11 mouse cellular contexts compared by ENCODE assay signal in genomic region chr7:134207956-134208355, GRCm38 (mm10). TPM values are rescaled to one million over a fixed set of nuclear protein-coding genes. Genes with fewer than 3 reads are reported as not detected.
DNase-seq lines count a peak whose midpoint lies in the region; ATAC-seq and TF ChIP-seq lines count a peak whose summit lies in the region.
"Had no signal": no experiment of that assay in that cellular context is flagged by ENCODE, and none has a peak within 500 bp of the region (broad histone marks: within the 10 kb centered on the region; RNA-seq: fewer than 3 reads in every experiment).

No protein-coding gene starts in this region.

- no peak overlapping the region for H3K4me3 ChIP-seq in forebrain, postnatal 0 days (ENCODE audit: low read depth, low read length)
- H3K4me3 ChIP-seq in forebrain, embryonic 13.5 days, result no peak overlapping the region
- no peak overlapping the region for H3K4me3 ChIP-seq in embryonic facial prominence, embryonic 15.5 days (replicated peaks)
- H3K4me3 ChIP-seq in limb, embryonic 15.5 days, result no peak overlapping the region
- H3K4me3 ChIP-seq: megakaryocyte, embryonic 14.5 days had no signal

- H3K9ac ChIP-seq in forebrain, postnatal 0 days, result no peak overlapping the region
- no peak overlapping the region for H3K9ac ChIP-seq in forebrain, embryonic 13.5 days
- no peak overlapping the region for H3K9ac ChIP-seq in embryonic facial prominence, embryonic 15.5 days
- no peak overlapping the region for H3K9ac ChIP-seq in limb, embryonic 15.5 days

- no peaks in the 10 kb centered on the region for H3K4me1 ChIP-seq in forebrain, postnatal 0 days (ENCODE audit: insufficient read depth)
- H3K4me1 ChIP-seq in forebrain, embryonic 13.5 days, result no peaks in the 10 kb centered on the region
- no peaks in the 10 kb centered on the region; the same call in 1 of the 2 replicates for H3K4me1 ChIP-seq in embryonic facial prominence, embryonic 15.5 days
- no peaks in the 10 kb centered on the region for H3K4me1 ChIP-seq in limb, embryonic 15.5 days
- H3K4me1 ChIP-seq: megakaryocyte, embryonic 14.5 days had no signal

- no peak overlapping the region for H3K4me2 ChIP-seq in forebrain, postnatal 0 days (ENCODE audit: low read depth)
- H3K4me2 ChIP-seq in forebrain, embryonic 13.5 days, result no peak overlapping the region
- no peak overlapping the region for H3K4me2 ChIP-seq in embryonic facial prominence, embryonic 15.5 days (replicated peaks)
- H3K4me2 ChIP-seq in limb, embryonic 15.5 days, result no peak overlapping the region

- WGBS in forebrain, postnatal 0 days, result 38% methylated on average over 10 of the region's 10 CpGs
- 70% methylated on average over 10 of the region's 10 CpGs for WGBS in forebrain, embryonic 13.5 days
- WGBS in embryonic facial prominence, embryonic 15.5 days, result 55% methylated on average over 10 of the region's 10 CpGs
- 52% methylated on average over 10 of the region's 10 CpGs for WGBS in limb, embryonic 15.5 days

- ATAC-seq in forebrain, postnatal 0 days, result peak; percentile 79
- ATAC-seq in forebrain, embryonic 13.5 days, result no peak
- peak; percentile 69; the same call in 1 of the 2 replicates for ATAC-seq in embryonic facial prominence, embryonic 15.5 days (ENCODE audit: insufficient number of reproducible peaks, low FRiP score, low TSS enrichment, low read depth)
- peak; percentile 67 for ATAC-seq in limb, embryonic 15.5 days (ENCODE audit: insufficient number of reproducible peaks, low FRiP score, low TSS enrichment, low read depth)
- ATAC-seq in megakaryocyte-erythroid progenitor cell, adult 5-6 weeks (replicated peaks; ENCODE audit: low FRiP score, low TSS enrichment, poor library complexity, severe bottlenecking), result no peak
- ATAC-seq: CD4-positive, CD25-positive, alpha-beta regulatory T cell, adult 4 months had no signal

- no peaks in the 10 kb centered on the region for H3K9me3 ChIP-seq in forebrain, postnatal 0 days (ENCODE audit: low read length)
- no peaks in the 10 kb centered on the region for H3K9me3 ChIP-seq in forebrain, embryonic 13.5 days (replicated peaks)
- H3K9me3 ChIP-seq in embryonic facial prominence, embryonic 15.5 days (replicated peaks), result no peaks in the 10 kb centered on the region
- no peaks in the 10 kb centered on the region for H3K9me3 ChIP-seq in limb, embryonic 15.5 days

- no peak overlapping the region for H3K27ac ChIP-seq in forebrain, postnatal 0 days (ENCODE audit: low read depth, low read length)
- no peak overlapping the region for H3K27ac ChIP-seq in forebrain, embryonic 13.5 days
- 0 out of 2 replicates have a peak overlapping the region, but pooled peaks have one; percentile 11 for H3K27ac ChIP-seq in embryonic facial prominence, embryonic 15.5 days (replicated peaks)
- H3K27ac ChIP-seq in limb, embryonic 15.5 days, result no peak overlapping the region; the same call in 1 of the 2 replicates

- no peaks in the 10 kb centered on the region for H3K27me3 ChIP-seq in forebrain, postnatal 0 days (ENCODE audit: insufficient read depth, low read length)
- no peaks in the 10 kb centered on the region for H3K27me3 ChIP-seq in forebrain, embryonic 13.5 days
- H3K27me3 ChIP-seq in embryonic facial prominence, embryonic 15.5 days, result no peaks in the 10 kb centered on the region
- H3K27me3 ChIP-seq in limb, embryonic 15.5 days, result no peaks in the 10 kb centered on the region
- H3K27me3 ChIP-seq: megakaryocyte, embryonic 14.5 days had no signal

- no peaks in the 10 kb centered on the region for H3K36me3 ChIP-seq in forebrain, postnatal 0 days (ENCODE audit: insufficient read depth)
- H3K36me3 ChIP-seq in forebrain, embryonic 13.5 days (ENCODE audit: poor library complexity, severe bottlenecking), result no peaks in the 10 kb centered on the region
- no peaks in the 10 kb centered on the region for H3K36me3 ChIP-seq in embryonic facial prominence, embryonic 15.5 days
- no peaks in the 10 kb centered on the region for H3K36me3 ChIP-seq in limb, embryonic 15.5 days

- no peak for TF ChIP-seq CTCF in forebrain, postnatal 0 days (IDR thresholded peaks at IDR 0.05; ENCODE audit: low read depth)

- DNase-seq in forebrain, postnatal 0 days, result peak; percentile 68
- DNase-seq in heart, postnatal 4 days, result peak; percentile 20
- no peak for DNase-seq in c-Kit-positive CD71-positive TER-119-positive erythroid progenitor cells, embryonic 14.5 days (ENCODE audit: low spot score)
- DNase-seq in adrenal gland, adult 8-10 months, result no peak
- DNase-seq: kidney, adult 18-20 months had no signal

RNA-seq across cellular contexts. Expression of gene Adam12, which starts 24.0 kb away (rescaled TPM):
- 13.3 and 14.2 TPM in 2 replicates for total RNA-seq in forebrain, postnatal 0 days (2014; rRNA removed)
- polyA plus RNA-seq in forebrain, postnatal 0 days (2015; fragmentation: Nextera tagmentation; extraction: Ambion mirVana), result 1.9 and 2.1 TPM in 2 replicates
- 1.3 and 1.4 TPM in 2 replicates for polyA plus RNA-seq in forebrain, embryonic 13.5 days (2015; fragmentation: Nextera tagmentation; extraction: Ambion mirVana)
- polyA plus RNA-seq in embryonic facial prominence, embryonic 15.5 days (2015; fragmentation: Nextera tagmentation; extraction: Ambion mirVana), result 10.4 and 11.7 TPM in 2 replicates
- 10 to 100 TPM in 1 of 2 experiments, 1 to 10 TPM in 1; 9.2 to 10.6 TPM for total RNA-seq in heart, postnatal 4 days (2021)
- 8.1 and 9.3 TPM in 2 replicates for polyA plus RNA-seq in limb, embryonic 15.5 days (2015; fragmentation: Nextera tagmentation; extraction: Ambion mirVana)
- total RNA-seq in megakaryocyte-erythroid progenitor cell, adult 5-6 weeks (2014; fragmentation: Nextera tagmentation), result 0.72 TPM in 1 of 2 replicates, not detected in the other
- 0.19 TPM in 1 of 2 replicates, not detected in the other for total RNA-seq in megakaryocyte-erythroid progenitor cell, adult 5-6 weeks (2017)
- 1 to 10 TPM; 5.3 to 7.2 (median 5.8) TPM for total RNA-seq in adrenal gland, adult 8-10 months (2022)

Comparison
In these comparisons a context has a peak if more than half of its experiments do, and no peak if none do; other contexts are left out.
1. ATAC-seq: peak in forebrain, postnatal 0 days (single experiment), embryonic facial prominence, embryonic 15.5 days (single experiment) and limb, embryonic 15.5 days (single experiment); none in forebrain, embryonic 13.5 days (single experiment) and megakaryocyte-erythroid progenitor cell, adult 5-6 weeks (single experiment).
2. DNase-seq: peak in forebrain, postnatal 0 days (single experiment) and heart, postnatal 4 days (single experiment); none in c-Kit-positive CD71-positive TER-119-positive erythroid progenitor cells, embryonic 14.5 days (single experiment) and adrenal gland, adult 8-10 months (single experiment).